8 mouse cellular contexts compared by ENCODE assay signal in genomic region chr10:75561071-75561654, GRCm38 (mm10). TPM values are rescaled to one million over a fixed set of nuclear protein-coding genes. Genes with fewer than 3 reads are reported as not detected.
DNase-seq lines count a peak whose midpoint lies in the region; ATAC-seq and TF ChIP-seq lines count a peak whose summit lies in the region.

Gene Ggt1, plus strand, starts transcription at chr10:75561604.

- TF ChIP-seq POLR2A in ES-Bruce4 (IDR thresholded peaks at IDR 0.05; ENCODE audit: insufficient read depth, low read length) = no peak

- H3K9ac ChIP-seq in heart, embryonic 11.5 days (ENCODE audit: low read depth, low read length) = no peak within 1 kb of the TSS
- 0 out of 2 replicates have a peak within 1 kb of the TSS, but pooled peaks have one; percentile 64 for H3K9ac ChIP-seq in ES-Bruce4 (ENCODE audit: low read depth, poor library complexity, severe bottlenecking)
- H3K9ac ChIP-seq in forebrain, embryonic 15.5 days (replicated peaks) = peak within 1 kb of the TSS; percentile 94
- no peak within 1 kb of the TSS for H3K9ac ChIP-seq in liver, embryonic 15.5 days

- H3K27ac ChIP-seq in heart, embryonic 11.5 days (ENCODE audit: low read depth, low read length) = no peak within 1 kb of the TSS
- no peak within 1 kb of the TSS for H3K27ac ChIP-seq in ES-Bruce4 (ENCODE audit: insufficient read depth, low read length)
- peak within 1 kb of the TSS; percentile 91 for H3K27ac ChIP-seq in forebrain, embryonic 15.5 days (replicated peaks)
- H3K27ac ChIP-seq in liver, embryonic 15.5 days (replicated peaks) = no peak within 1 kb of the TSS

- H3K36me3 ChIP-seq in heart, embryonic 11.5 days (ENCODE audit: control insufficient read depth, insufficient read depth, low read length) = no peaks in the 10 kb centered on the region
- no peaks in the 10 kb centered on the region for H3K36me3 ChIP-seq in ES-Bruce4 (ENCODE audit: control insufficient read depth, insufficient read depth, low read length, poor library complexity, severe bottlenecking)
- H3K36me3 ChIP-seq in forebrain, embryonic 15.5 days = no peaks in the 10 kb centered on the region
- no peaks in the 10 kb centered on the region for H3K36me3 ChIP-seq in liver, embryonic 15.5 days (replicated peaks)

- DNase-seq in heart, postnatal 36 days = no peak
- DNase-seq in urinary bladder, adult 2 months (ENCODE audit: low spot score) = no peak
- no peak for DNase-seq in embryo, embryonic 9.5 days (ENCODE audit: extremely low spot score)

- no peaks in the 10 kb centered on the region for H3K9me3 ChIP-seq in heart, embryonic 11.5 days (replicated peaks; ENCODE audit: control insufficient read depth, low read length)
- no peaks in the 10 kb centered on the region for H3K9me3 ChIP-seq in ES-Bruce4 (replicated peaks; ENCODE audit: control insufficient read depth, insufficient read depth, low read length, poor library complexity, severe bottlenecking)
- no peaks in the 10 kb centered on the region for H3K9me3 ChIP-seq in forebrain, embryonic 15.5 days
- no peaks in the 10 kb centered on the region for H3K9me3 ChIP-seq in liver, embryonic 15.5 days (replicated peaks)

- intact Hi-C loops in heart, postnatal 36 days (cut with DNase I) = no loop called here

- H3K4me2 ChIP-seq in heart, embryonic 11.5 days = peak within 1 kb of the TSS; percentile 98
- peak within 1 kb of the TSS; percentile 97 for H3K4me2 ChIP-seq in forebrain, embryonic 15.5 days (replicated peaks)
- no peak within 1 kb of the TSS for H3K4me2 ChIP-seq in liver, embryonic 15.5 days

- peaks cover 45% of the 10 kb centered on the region for H3K27me3 ChIP-seq in heart, embryonic 11.5 days (ENCODE audit: control insufficient read depth, insufficient read depth, low read length)
- peaks cover 4% of the 10 kb centered on the region; the same call in 1 of the 2 replicates for H3K27me3 ChIP-seq in ES-Bruce4 (ENCODE audit: control insufficient read depth, insufficient read depth, low read length, poor library complexity, severe bottlenecking)
- H3K27me3 ChIP-seq in forebrain, embryonic 15.5 days = no peaks in the 10 kb centered on the region
- H3K27me3 ChIP-seq in liver, embryonic 15.5 days = peaks cover 70% of the 10 kb centered on the region

- TF ChIP-seq EP300 in ES-Bruce4 (IDR thresholded peaks at IDR 0.05; ENCODE audit: insufficient read depth, low read depth, low read length) = no peak

- 55% methylated on average over 10 of the region's 10 CpGs for WGBS in heart, embryonic 11.5 days (ENCODE audit: insufficient replicate concordance)
- 54% methylated on average over 10 of the region's 10 CpGs for WGBS in forebrain, embryonic 15.5 days
- 34% methylated on average over 10 of the region's 10 CpGs for WGBS in liver, embryonic 15.5 days (ENCODE audit: insufficient replicate concordance)

- TF ChIP-seq CTCF in ES-Bruce4 (IDR thresholded peaks at IDR 0.05; ENCODE audit: low read depth, low read length) = no peak

- H3K4me3 ChIP-seq in heart, embryonic 11.5 days (ENCODE audit: low read depth, low read length) = peak within 1 kb of the TSS; percentile 55
- peak within 1 kb of the TSS; percentile 54 for H3K4me3 ChIP-seq in ES-Bruce4 (ENCODE audit: low read depth, low read length)
- peak within 1 kb of the TSS; percentile 80 for H3K4me3 ChIP-seq in forebrain, embryonic 15.5 days
- H3K4me3 ChIP-seq in liver, embryonic 15.5 days (replicated peaks) = no peak within 1 kb of the TSS

- peaks cover 11% of the 10 kb centered on the region for H3K4me1 ChIP-seq in heart, embryonic 11.5 days (ENCODE audit: control insufficient read depth, insufficient read depth, low read length)
- peaks cover 10% of the 10 kb centered on the region for H3K4me1 ChIP-seq in ES-Bruce4 (ENCODE audit: control insufficient read depth, insufficient read depth, low read length)
- peaks cover 43% of the 10 kb centered on the region for H3K4me1 ChIP-seq in forebrain, embryonic 15.5 days
- H3K4me1 ChIP-seq in liver, embryonic 15.5 days (replicated peaks) = peaks cover 28% of the 10 kb centered on the region

- no peak for ATAC-seq in heart, embryonic 11.5 days (replicated peaks; ENCODE audit: insufficient number of reproducible peaks, low FRiP score, low TSS enrichment)
- no peak for ATAC-seq in forebrain, embryonic 15.5 days (replicated peaks)
- no peak for ATAC-seq in liver, embryonic 15.5 days (ENCODE audit: insufficient read depth)
- ATAC-seq in CD4-positive, CD25-positive, alpha-beta regulatory T cell, adult 4 months = no peak

RNA-seq across cellular contexts. Expression of gene Ggt1, which starts in this region (rescaled TPM):
- 0.42 and 0.44 TPM in 2 replicates for polyA plus RNA-seq in heart, embryonic 11.5 days (2014; fragmentation: Nextera tagmentation; extraction: Ambion mirVana)
- total RNA-seq in heart, postnatal 36 days (2021) = not detected
- 2.8 and 4.4 TPM in 2 replicates for polyA plus RNA-seq in ES-Bruce4 (2011; ENCODE audit: insufficient read depth, insufficient read length, low read depth, missing spikeins)
- 0.67 and 0.79 TPM in 2 replicates for polyA plus RNA-seq in forebrain, embryonic 15.5 days (2015; fragmentation: Nextera tagmentation; extraction: Ambion mirVana)
- 13.8 and 22.1 TPM in 2 replicates for polyA plus RNA-seq in liver, embryonic 15.5 days (2015; fragmentation: Nextera tagmentation; extraction: Ambion mirVana)
- polyA plus RNA-seq in urinary bladder, adult 2 months (2012; rRNA removed) = 0.33 and 0.55 TPM in 2 replicates
- 1 to 10 TPM; 2.8 to 4.0 TPM for polyA plus RNA-seq in CD4-positive, CD25-positive, alpha-beta regulatory T cell, adult 4 months (2017; shearing (Covaris generic))

Comparison
In these comparisons a context has a peak if more than half of its experiments do, and no peak if none do; other contexts are left out.
1. H3K9ac ChIP-seq: peak in ES-Bruce4 (single experiment) and forebrain, embryonic 15.5 days (single experiment); none in heart, embryonic 11.5 days (single experiment) and liver, embryonic 15.5 days (single experiment).